Mouse (Mus musculus) right cerebral cortex, adult 18-20 months (tissue): ENCODE results near the gene Runx2.

Experiments
- DNase-seq: peaks from one replicate; pipeline ENCODE4 v3.0.0; 2022; ENCODE audit warnings: mixed read lengths

The Runx2 gene

GRCm38 (mm10) chr17:44584781-44585180 is 229.8 kb downstream of the Runx2 start:
- DNase-seq, result no peak

- no peak for DNase-seq
Measured at GRCm38 (mm10) chr17:44577791-44578190, 236.8 kb downstream of the Runx2 start.

GRCm38 (mm10) chr17:44570899-44571298 is 243.7 kb downstream of the Runx2 start:
- no peak for DNase-seq

- DNase-seq, result no peak
Measured at GRCm38 (mm10) chr17:44569020-44569621, 245.5 kb downstream of the Runx2 start.

GRCm38 (mm10) chr17:44566992-44567391 is 247.6 kb downstream of the Runx2 start:
- no peak for DNase-seq

- DNase-seq, result no peak
Measured at GRCm38 (mm10) chr17:44565884-44566515, 248.6 kb downstream of the Runx2 start.

- DNase-seq, result no peak
Measured at GRCm38 (mm10) chr17:44565311-44565831, 249.2 kb downstream of the Runx2 start.

GRCm38 (mm10) chr17:44564611-44565198 is 249.9 kb downstream of the Runx2 start:
- DNase-seq, result no peak

- DNase-seq, result no peak
Measured at GRCm38 (mm10) chr17:44560016-44560415, 254.6 kb downstream of the Runx2 start.

GRCm38 (mm10) chr17:44557199-44558111 is 257.1 kb downstream of the Runx2 start:
- no peak for DNase-seq

- no peak for DNase-seq
Measured at GRCm38 (mm10) chr17:44554941-44555340, 259.7 kb downstream of the Runx2 start.

- DNase-seq, result no peak
Measured at GRCm38 (mm10) chr17:44549551-44549950, 265.0 kb downstream of the Runx2 start.

GRCm38 (mm10) chr17:44547922-44548321 is 266.7 kb downstream of the Runx2 start:
- DNase-seq, result no peak

- DNase-seq, result peak; percentile 14
Measured at GRCm38 (mm10) chr17:44546801-44547200, 267.8 kb downstream of the Runx2 start.

GRCm38 (mm10) chr17:44545141-44545813 is 269.3 kb downstream of the Runx2 start:
- no peak for DNase-seq

GRCm38 (mm10) chr17:44542706-44543105 is 271.9 kb downstream of the Runx2 start:
- DNase-seq, result no peak

- DNase-seq, result no peak
Measured at GRCm38 (mm10) chr17:44540699-44541098, 273.9 kb downstream of the Runx2 start.

GRCm38 (mm10) chr17:44538921-44539320 is 275.7 kb downstream of the Runx2 start:
- DNase-seq, result peak; percentile 72

- no peak for DNase-seq
Measured at GRCm38 (mm10) chr17:44530000-44530399, 284.6 kb downstream of the Runx2 start.

GRCm38 (mm10) chr17:44528617-44529016 is 286.0 kb downstream of the Runx2 start:
- no peak for DNase-seq

GRCm38 (mm10) chr17:44524146-44524545 is 290.5 kb downstream of the Runx2 start:
- no peak for DNase-seq

GRCm38 (mm10) chr17:44522906-44523305 is 291.7 kb downstream of the Runx2 start:
- no peak for DNase-seq
